Comparison of ENCODE assay signal across 12 mouse cellular contexts in the genomic region with DNA sequence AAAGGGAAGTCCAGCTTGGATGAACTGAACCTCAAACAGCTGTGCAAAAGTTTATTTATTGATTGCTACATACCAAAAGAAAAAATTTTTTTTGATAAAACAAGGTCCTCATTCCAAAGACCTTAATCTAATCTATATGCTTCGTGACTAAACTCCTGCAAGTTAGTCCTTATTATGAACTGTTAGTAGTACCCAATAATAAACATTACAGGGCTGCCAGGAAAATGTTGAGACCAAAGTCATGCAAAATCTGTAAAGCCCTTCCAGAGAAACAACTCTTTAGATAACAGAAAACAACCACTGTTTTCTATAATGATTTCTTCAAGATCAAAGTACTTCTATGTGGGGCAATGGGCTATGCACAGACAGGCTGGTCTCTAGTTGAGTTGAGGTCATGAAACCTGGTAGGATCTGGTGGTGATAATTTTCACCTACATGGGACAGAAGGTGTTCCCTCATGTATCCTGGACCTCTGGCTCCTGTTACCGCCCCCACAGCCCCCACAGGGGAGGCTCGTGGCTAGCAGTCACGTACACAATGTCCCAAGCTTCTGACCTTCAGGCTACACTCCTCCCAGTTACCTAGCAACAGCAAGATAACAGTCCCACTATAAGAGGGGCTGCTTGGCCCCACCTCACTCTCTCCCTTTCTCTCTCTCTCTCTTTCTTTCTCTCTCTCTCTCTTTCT.
"Had no signal": no experiment of that assay in that cellular context is flagged by ENCODE, and none has a peak within 500 bp of the region (broad histone marks: within the 10 kb centered on the region; RNA-seq: fewer than 3 reads in every experiment).

No protein-coding gene starts in this region.

- H3K9me3 ChIP-seq: limb, embryonic 10.5 days; liver, embryonic 13.5 days; midbrain, embryonic 15.5 days; neural tube, embryonic 12.5 days had no signal

- ATAC-seq: midbrain, embryonic 15.5 days had no signal

- DNase-seq: kidney, adult 8-10 months; kidney, postnatal 25 days; liver, embryonic 13.5 days; lung, postnatal 10 days had no signal

- H3K4me3 ChIP-seq: left cerebral cortex, adult 2 months; limb, embryonic 10.5 days; liver, embryonic 13.5 days; megakaryocyte, embryonic 14.5 days; midbrain, embryonic 15.5 days; neural tube, embryonic 12.5 days had no signal

- H3K27me3 ChIP-seq: liver, embryonic 13.5 days; midbrain, embryonic 15.5 days; neural tube, embryonic 12.5 days had no signal

- H3K4me2 ChIP-seq: liver, embryonic 13.5 days; midbrain, embryonic 11.5 days; midbrain, embryonic 15.5 days; neural tube, embryonic 12.5 days had no signal

- H3K27ac ChIP-seq: left cerebral cortex, adult 2 months; limb, embryonic 10.5 days; liver, embryonic 13.5 days; macrophage; midbrain, embryonic 15.5 days; neural tube, embryonic 12.5 days; stomach, postnatal 0 days had no signal

- H3K4me1 ChIP-seq: limb, embryonic 10.5 days; midbrain, embryonic 15.5 days; neural tube, embryonic 12.5 days had no signal

- H3K9ac ChIP-seq: liver, embryonic 13.5 days; midbrain, embryonic 15.5 days; neural tube, embryonic 12.5 days had no signal

- H3K36me3 ChIP-seq: limb, embryonic 10.5 days; liver, embryonic 13.5 days; midbrain, embryonic 15.5 days; neural tube, embryonic 12.5 days had no signal
